Mouse (Mus musculus) olfactory bulb, adult 2 months (tissue): ENCODE data around the gene Draxin.

Experiments used
- CTCF ChIP-seq: fragments of 200-500 bp; IDR thresholded peaks from 2 replicates; pipeline ENCODE4 v1.5.1; 2012; ENCODE audit warnings: low read depth, mild to moderate bottlenecking, low read length, moderate library complexity; ENCODE audit not compliant: insufficient read depth
- POLR2A ChIP-seq: fragments of 200-500 bp; IDR thresholded peaks from 2 replicates; pipeline ENCODE4 v1.6.1; 2012; ENCODE audit warnings: mild to moderate bottlenecking, low read depth, low read length, moderate library complexity; ENCODE audit not compliant: insufficient read depth

- TF ChIP-seq POLR2A = no peak
- no peak for TF ChIP-seq CTCF
Observed at GRCm38 (mm10) chr4:148147714-148148113, 17.2 kb upstream of the Draxin start.
